Mouse (Mus musculus) B cell, adult 62 days (primary cell): Measurements from ENCODE around the gene Fut7. TPM values are rescaled to one million over a fixed set of nuclear protein-coding genes. Genes with fewer than 3 reads are reported as not detected.

Experiments
- total RNA-seq: library from RNA; stranded (reverse); gene quantifications from 4 replicates; pipeline ENCODE4 v1.2.4, GENCODE M21; 2023

The Fut7 gene
- total RNA-seq, result not detected in 4 replicates

GRCm38 (mm10) chr2:25422587-25423410 is at the start of gene Fut7:
TSS of gene Fut7 (plus strand) at chr2:25423267.

GRCm38 (mm10) chr2:25395721-25396596 is 27.1 kb upstream of the Fut7 start, which contains the start of gene Entpd2:
TSS of gene Entpd2 (plus strand) at chr2:25395874.

GRCm38 (mm10) chr2:25399051-25399450 is 24.0 kb upstream of the Fut7 start, which contains the start of gene Npdc1:
TSS of gene Npdc1 (plus strand) at chr2:25399351.

GRCm38 (mm10) chr2:25428442-25429236 is 5.6 kb downstream of the Fut7 start, which contains the start of gene Abca2:
TSS of gene Abca2 (plus strand) at chr2:25428703.

GRCm38 (mm10) chr2:25456205-25456953 is 33.3 kb downstream of the Fut7 start, which contains the start of gene Clic3:
TSS of gene Clic3 (plus strand) at chr2:25456838.

GRCm38 (mm10) chr2:25460551-25461309 is 37.7 kb downstream of the Fut7 start, which contains the start of gene Paxx:
TSS of gene Paxx (minus strand) at chr2:25461094.

GRCm38 (mm10) chr2:25469969-25470368 is 46.9 kb downstream of the Fut7 start, which contains the start of gene Ptgds:
TSS of gene Ptgds (minus strand) at chr2:25470046.

Other genes starting within 250 kb of the Fut7 start
- 5.2 to 8.3 TPM (median 7.2 TPM) in 4 replicates for gene Nrarp, start 242.5 kb upstream of the Fut7 start, total RNA-seq
- gene Tor4a, start 226.4 kb upstream of the Fut7 start, total RNA-seq, result 29.8 to 31.9 TPM (median 30.9 TPM) in 4 replicates
- 71.6 to 75.6 TPM (median 72.5 TPM) in 4 replicates for gene Nelfb, start 211.8 kb upstream of the Fut7 start, total RNA-seq
- gene Stpg3, start 208.6 kb upstream of the Fut7 start, total RNA-seq, result not detected in 4 replicates
- 0.89 TPM in 1 of 4 replicates, not detected in the others for gene Fam166a, start 204.5 kb upstream of the Fut7 start, total RNA-seq
- 101 to 123 TPM (median 110 TPM) in 4 replicates for gene Tubb4b, start 198.6 kb upstream of the Fut7 start, total RNA-seq
- not detected in 4 replicates for gene Slc34a3, start 188.9 kb upstream of the Fut7 start, total RNA-seq
- gene Rnf224, start 186.5 kb upstream of the Fut7 start, total RNA-seq, result not detected in 4 replicates
- gene Rnf208, start 181.0 kb upstream of the Fut7 start, total RNA-seq, result not detected in 4 replicates
- not detected in 4 replicates for gene Cysrt1, start 180.8 kb upstream of the Fut7 start, total RNA-seq
- 4.6 to 12.8 TPM (median 6.9 TPM) in 4 replicates for gene AL732309.1, start 176.4 kb upstream of the Fut7 start, total RNA-seq
- gene Tmem203, start 167.8 kb upstream of the Fut7 start, total RNA-seq, result 18.8 to 26.6 TPM (median 24.1 TPM) in 4 replicates
- 13.6 to 20.3 TPM (median 14.4 TPM) in 4 replicates for gene Tprn, start 160.6 kb upstream of the Fut7 start, total RNA-seq
- gene Ssna1, start 150.8 kb upstream of the Fut7 start, total RNA-seq, result 30.8 to 37.7 TPM (median 35.7 TPM) in 4 replicates
- gene Anapc2, start 150.8 kb upstream of the Fut7 start, total RNA-seq, result 101 to 113 TPM (median 107 TPM) in 4 replicates
- gene Tmem210, start 135.1 kb upstream of the Fut7 start, total RNA-seq, result not detected in 4 replicates
- not detected in 4 replicates for gene Lrrc26, start 133.4 kb upstream of the Fut7 start, total RNA-seq
- not detected in 4 replicates for gene Grin1, start 104.1 kb upstream of the Fut7 start, total RNA-seq
- 39.7 to 50.0 TPM (median 47.1 TPM) in 4 replicates for gene Man1b1, start 90.9 kb upstream of the Fut7 start, total RNA-seq
- gene Dpp7, start 66.9 kb upstream of the Fut7 start, total RNA-seq, result 41.2 to 46.3 TPM (median 43.4 TPM) in 4 replicates
- 22.5 to 35.7 TPM (median 25.5 TPM) in 4 replicates for gene Uap1l1, start 57.6 kb upstream of the Fut7 start, total RNA-seq
- 0.48 to 0.85 TPM in 2 of 4 replicates, not detected in the others for gene Sapcd2, start 50.9 kb upstream of the Fut7 start, total RNA-seq
- gene Entpd2, start 27.4 kb upstream of the Fut7 start, total RNA-seq, result not detected in 4 replicates
- gene Npdc1, start 23.9 kb upstream of the Fut7 start, total RNA-seq, result not detected in 4 replicates
- 44.9 to 53.9 TPM (median 49.1 TPM) in 4 replicates for gene Abca2, start 5.4 kb downstream of the Fut7 start, total RNA-seq
- 0.83 TPM in 1 of 4 replicates, not detected in the others for gene Clic3, start 33.6 kb downstream of the Fut7 start, total RNA-seq
- 115 to 135 TPM (median 127 TPM) in 4 replicates for gene Paxx, start 37.8 kb downstream of the Fut7 start, total RNA-seq
- not detected in 4 replicates for gene Ptgds, start 46.8 kb downstream of the Fut7 start, total RNA-seq
- gene Lcn12, start 70.6 kb downstream of the Fut7 start, total RNA-seq, result not detected in 4 replicates
- gene Fbxw5, start 77.5 kb downstream of the Fut7 start, total RNA-seq, result 64.9 to 78.2 TPM (median 70.7 TPM) in 4 replicates
- 1.1 TPM in 1 of 4 replicates, not detected in the others for gene C8g, start 78.5 kb downstream of the Fut7 start, total RNA-seq
- 56.9 to 61.5 TPM (median 58.0 TPM) in 4 replicates for gene Traf2, start 123.7 kb downstream of the Fut7 start, total RNA-seq
- gene Edf1, start 134.6 kb downstream of the Fut7 start, total RNA-seq, result 109 to 125 TPM (median 115 TPM) in 4 replicates
- 0.77 to 2.4 TPM (median 1.5 TPM) in 4 replicates for gene Mamdc4, start 151.6 kb downstream of the Fut7 start, total RNA-seq
- gene Phpt1, start 152.0 kb downstream of the Fut7 start, total RNA-seq, result 16.1 to 21.8 TPM (median 17.6 TPM) in 4 replicates
- gene Ajm1, start 158.5 kb downstream of the Fut7 start, total RNA-seq, result 0.24 to 0.38 TPM (median 0.37 TPM) in 3 of 4 replicates, not detected in the other
- gene Rabl6, start 185.3 kb downstream of the Fut7 start, total RNA-seq, result 102 to 112 TPM (median 109 TPM) in 4 replicates
- not detected in 4 replicates for gene Ccdc183, start 194.4 kb downstream of the Fut7 start, total RNA-seq
- gene Tmem141, start 198.7 kb downstream of the Fut7 start, total RNA-seq, result 0.78 to 2.9 TPM (median 2.4 TPM) in 4 replicates
- gene Fcna, start 204.8 kb downstream of the Fut7 start, total RNA-seq, result 4.1 to 8.3 TPM (median 5.8 TPM) in 4 replicates
- not detected in 4 replicates for gene Lcn8, start 229.9 kb downstream of the Fut7 start, total RNA-seq
- gene Lcn5, start 234.7 kb downstream of the Fut7 start, total RNA-seq, result not detected in 4 replicates